Mouse (Mus musculus) T-helper 17 cell (primary cell): ENCODE results near the gene Cox4i1.

ENCODE experiments used
- in situ Hi-C, 2 experiments: fragments of 300-600 bp; cut with MboI, MseI; formaldehyde crosslinking; loops; 1 replicate in 1 of 2; 2 replicates in 1 of 2; pipeline ENCODE4 v1.15.1; 2025; ENCODE audit warnings: high pct_unique_total_duplicates in 2 of 2

Gene Cox4i1

GRCm38 (mm10) chr8:120686051-120686450 is 18.0 kb downstream of the Cox4i1 start:
- in situ Hi-C loops = loop anchor here in 1 of 2 experiments (10.0 kb wide), 1 partner anchor 419 kb away; the partner anchor contains the start of gene Mthfsd

DNA sequence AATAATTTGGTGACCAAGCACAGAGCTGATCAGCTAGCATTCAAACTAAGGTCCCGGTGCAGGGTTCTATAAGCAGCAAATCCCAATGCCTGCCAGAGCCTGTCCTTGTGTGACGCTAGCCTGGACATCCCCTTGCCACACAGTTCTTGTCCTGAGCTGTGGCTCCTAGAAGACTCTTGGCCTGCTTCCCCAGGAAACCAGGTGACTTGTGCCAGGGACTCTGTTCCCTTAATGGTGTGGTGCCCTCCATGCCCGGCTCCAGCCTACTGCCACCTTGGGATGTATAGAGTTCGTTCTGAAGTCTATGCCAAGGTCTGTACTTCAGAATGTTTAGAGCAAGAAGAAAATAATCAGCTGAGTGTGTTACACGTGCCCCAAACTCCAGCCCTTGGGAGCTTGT is 18.6 kb downstream of the Cox4i1 start:
- in situ Hi-C loops = loop anchor here in 1 of 2 experiments (10.0 kb wide), 1 partner anchor 418 kb away; the partner anchor contains the start of gene Mthfsd

GRCm38 (mm10) chr8:120687786-120688185 is 19.8 kb downstream of the Cox4i1 start:
- in situ Hi-C loops = loop anchor here in 1 of 2 experiments (10.0 kb wide), 1 partner anchor 417 kb away; the partner anchor contains the start of gene Mthfsd

- in situ Hi-C loops = loop anchor here in 1 of 2 experiments (10.0 kb wide), 1 partner anchor 416 kb away; the partner anchor contains the start of gene Mthfsd
Observed at GRCm38 (mm10) chr8:120688511-120688910, 20.5 kb downstream of the Cox4i1 start.

- in situ Hi-C loops = loop anchor here in 1 of 2 experiments (5.0 kb wide), 1 partner anchor 44 kb away; the partner anchor contains the start of gene Irf8
Observed at GRCm38 (mm10) chr8:120692934-120693333, 24.9 kb downstream of the Cox4i1 start.

- in situ Hi-C loops = loop anchor here in 1 of 2 experiments (5.0 kb wide), 1 partner anchor 43 kb away; the partner anchor contains the start of gene Irf8
Observed at GRCm38 (mm10) chr8:120693861-120694493, 26.0 kb downstream of the Cox4i1 start.

DNA sequence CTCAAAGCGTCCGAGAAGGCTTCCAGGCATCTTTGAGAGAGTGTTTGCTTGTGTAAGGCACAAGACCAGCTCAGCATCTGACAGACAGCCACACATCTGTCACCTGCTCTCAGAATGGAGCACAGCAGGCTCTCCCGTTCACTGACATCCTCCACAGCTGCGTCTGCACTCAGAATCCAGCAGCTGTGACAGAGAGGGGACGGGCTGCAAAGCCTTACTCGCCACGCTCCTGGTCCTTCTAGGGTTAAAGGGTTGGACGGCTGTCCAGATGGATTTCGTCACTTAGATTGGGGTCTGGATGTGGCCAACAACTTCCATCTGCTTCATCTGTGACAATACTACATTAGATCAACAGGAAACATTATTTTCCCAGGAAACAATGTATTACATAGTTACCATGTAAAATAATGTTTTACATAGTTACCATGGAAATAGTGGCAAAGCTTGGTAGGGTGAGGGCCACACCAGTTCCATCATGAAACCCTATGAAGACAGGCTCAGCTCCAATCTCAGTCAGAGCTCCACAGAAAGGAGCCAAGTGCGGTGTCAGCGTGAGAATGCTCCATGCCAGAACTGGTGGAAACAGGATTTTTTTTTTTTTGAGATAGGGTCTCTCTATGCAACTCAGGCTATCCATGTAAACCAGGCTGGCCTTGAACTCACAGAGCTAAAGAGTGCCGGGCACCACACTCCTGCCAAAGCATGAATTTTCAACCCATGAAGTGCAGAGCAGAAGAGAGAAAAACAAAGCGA is 28.6 kb downstream of the Cox4i1 start:
- in situ Hi-C loops = no loop called here

- in situ Hi-C loops = no loop called here
Observed at GRCm38 (mm10) chr8:120697154-120697978, 29.3 kb downstream of the Cox4i1 start.

DNA sequence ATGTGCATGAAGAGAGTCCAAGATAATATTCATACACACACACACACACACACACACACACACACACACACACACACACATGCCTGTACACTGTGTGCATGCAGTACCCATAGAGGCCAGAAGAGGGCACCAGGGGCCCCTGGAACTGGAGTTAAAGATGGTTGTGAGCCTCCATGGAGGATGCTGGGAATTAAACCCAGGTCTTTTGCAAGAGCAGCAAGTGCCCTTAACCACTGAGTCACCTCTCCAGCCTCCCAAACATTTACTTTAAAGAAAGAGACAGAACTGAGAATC is 29.9 kb downstream of the Cox4i1 start:
- in situ Hi-C loops = no loop called here

DNA sequence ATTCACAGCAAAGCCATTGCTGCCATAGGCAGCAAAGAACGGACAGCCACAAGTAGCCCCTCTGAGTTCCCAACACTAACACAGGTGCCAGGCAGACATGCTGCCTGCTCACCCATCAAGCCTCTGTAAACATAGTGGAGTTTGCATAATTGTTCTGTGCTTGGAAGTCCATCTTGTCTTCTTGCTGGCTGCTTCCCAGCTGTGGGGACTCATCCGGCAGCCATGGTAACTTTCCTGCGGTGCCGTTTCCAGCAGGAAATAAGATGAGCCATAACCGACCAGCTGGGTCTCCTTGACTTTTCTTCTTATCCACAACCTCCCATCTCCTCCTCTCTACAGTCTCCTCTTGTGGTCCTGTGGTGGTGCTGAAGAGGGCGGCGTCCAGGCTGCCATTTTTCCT is 30.4 kb downstream of the Cox4i1 start:
- in situ Hi-C loops = no loop called here

DNA sequence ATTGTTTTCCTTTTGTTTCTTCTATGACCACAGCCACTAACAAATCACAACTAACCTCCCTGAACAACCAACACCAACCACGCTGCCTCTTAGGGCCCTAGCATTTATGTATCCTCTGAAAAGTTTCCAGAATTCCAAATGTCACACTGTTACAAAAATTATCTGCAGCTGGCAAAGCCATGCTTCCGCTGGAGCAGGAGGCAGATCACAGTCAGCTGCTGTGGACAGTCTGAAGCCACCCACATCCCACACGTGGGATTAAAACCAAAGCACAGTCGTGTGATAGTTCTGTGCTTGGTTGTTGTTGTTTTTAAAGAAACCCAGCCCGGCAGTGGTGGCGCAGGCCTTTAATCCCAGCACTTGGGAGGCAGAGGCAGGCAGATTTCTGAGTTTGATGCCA is 31.1 kb downstream of the Cox4i1 start:
- in situ Hi-C loops = no loop called here

GRCm38 (mm10) chr8:120699565-120699964 is 31.5 kb downstream of the Cox4i1 start:
- in situ Hi-C loops = no loop called here

GRCm38 (mm10) chr8:120700053-120700452 is 32.0 kb downstream of the Cox4i1 start:
- in situ Hi-C loops = no loop called here

- in situ Hi-C loops = no loop called here
Observed at GRCm38 (mm10) chr8:120701758-120702465, 33.9 kb downstream of the Cox4i1 start.

GRCm38 (mm10) chr8:120704203-120704602 is 36.2 kb downstream of the Cox4i1 start:
- in situ Hi-C loops = no loop called here

GRCm38 (mm10) chr8:120705163-120705562 is 37.1 kb downstream of the Cox4i1 start:
- in situ Hi-C loops = no loop called here

DNA sequence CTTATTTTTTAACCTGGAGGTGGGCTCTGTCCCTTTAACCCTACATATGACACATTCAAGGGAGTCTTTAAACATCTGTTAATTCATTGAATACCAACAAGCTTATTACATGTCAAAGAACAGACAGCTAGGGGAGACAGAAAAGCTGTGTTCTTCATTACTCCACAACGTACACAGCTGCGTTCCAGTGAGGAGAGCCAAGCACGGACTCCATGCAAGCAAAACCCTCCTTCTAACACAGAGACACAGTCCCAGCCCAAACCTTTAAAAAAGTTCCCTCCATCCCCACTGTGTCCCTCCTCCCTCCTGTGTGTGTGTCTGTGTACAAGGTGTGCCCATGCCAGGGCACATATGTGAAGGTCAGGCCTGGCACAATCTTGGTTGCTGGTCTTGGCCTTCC is 38.2 kb downstream of the Cox4i1 start:
- in situ Hi-C loops = no loop called here

DNA sequence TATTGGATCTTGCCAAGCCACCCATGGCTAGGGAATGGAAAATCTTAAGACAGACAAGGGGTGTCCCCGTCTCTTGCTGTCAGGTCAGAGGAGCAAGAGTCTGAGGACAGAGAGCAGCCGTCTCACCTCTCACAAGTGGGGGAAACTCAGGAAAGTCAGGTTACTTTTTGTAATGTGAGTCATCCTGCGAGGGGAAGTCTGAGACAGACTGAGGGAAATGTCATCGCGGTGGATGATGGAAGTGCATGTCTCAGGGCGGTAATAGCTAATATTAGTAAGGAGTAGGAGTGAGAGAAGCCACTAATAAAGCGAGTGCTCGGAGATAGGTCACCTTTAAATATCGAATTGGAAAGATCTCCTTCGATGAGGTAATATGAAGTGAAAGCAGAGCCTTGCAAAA is 41.2 kb downstream of the Cox4i1 start:
- in situ Hi-C loops = no loop called here

DNA sequence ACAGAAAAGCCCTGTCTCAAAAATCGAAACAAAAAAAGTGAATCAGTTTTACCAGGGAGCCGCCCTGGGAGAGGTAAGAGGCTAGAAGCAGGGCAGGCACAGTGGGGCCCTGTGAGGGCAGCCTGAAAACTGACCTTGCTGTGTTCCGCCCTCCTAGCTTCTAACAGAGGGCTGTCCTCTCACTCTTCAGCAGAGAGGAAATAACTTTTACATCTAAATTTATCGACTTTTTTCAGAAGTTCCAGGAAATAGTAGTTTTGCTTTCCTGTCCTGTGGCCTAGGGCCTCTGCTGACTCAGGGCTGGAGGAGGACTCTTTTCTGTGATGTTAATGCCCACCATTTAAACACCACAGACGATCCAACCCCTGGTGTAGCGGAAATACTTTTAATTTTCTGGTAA is 47.2 kb downstream of the Cox4i1 start:
- in situ Hi-C loops = loop anchor here in 1 of 2 experiments (10.0 kb wide), 1 partner anchor 1840 kb away; the partner anchor contains the start of gene Piezo1

- in situ Hi-C loops = loop anchor here in 1 of 2 experiments (10.0 kb wide), 1 partner anchor 1839 kb away; the partner anchor contains the start of gene Piezo1
Observed at GRCm38 (mm10) chr8:120715996-120716680, 48.1 kb downstream of the Cox4i1 start.
